Mouse (Mus musculus): Measurements from ENCODE around the gene Plac1. TPM values are rescaled to one million over a fixed set of nuclear protein-coding genes. Genes with fewer than 3 reads are reported as not detected.

The Plac1 gene
- total and polyA plus RNA-seq, 3 experiments, result not detected

DNA sequence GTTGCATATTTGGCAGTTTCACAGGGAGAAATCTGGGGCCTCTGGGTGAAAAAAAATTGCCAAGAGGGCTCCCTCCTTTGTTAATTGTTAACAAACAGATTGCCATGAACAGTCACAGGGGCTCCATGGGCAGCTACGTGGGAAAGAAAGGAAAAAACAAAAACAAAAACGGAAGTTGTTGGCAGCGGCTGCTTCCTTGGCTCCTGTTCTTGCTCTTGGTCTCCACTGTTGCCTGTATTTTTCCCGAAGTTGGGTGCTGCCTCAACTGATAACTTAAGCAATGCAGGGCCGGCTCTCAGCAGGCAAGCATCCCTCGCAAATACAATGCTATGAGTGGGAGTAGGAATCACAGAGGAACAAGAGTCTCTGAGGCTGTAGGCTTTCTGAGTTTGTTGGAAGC lies 121.3 kb downstream of the Plac1 start:
- Histone ChIP-seq H3K4me3 (ENCODE audit: control insufficient read depth in 1 of 2, insufficient read depth in 1 of 2, low read depth in 2 of 2, low read length in 2 of 2) (no peak overlapping the region), H3K79me2 (ENCODE audit: control insufficient read depth, insufficient read depth, low read length, poor library complexity) (no peaks in the 10 kb centered on the region), H3K27me3 (ENCODE audit: control insufficient read depth in 1 of 2, insufficient read depth in 2 of 2, low read length in 2 of 2) (no peaks in the 10 kb centered on the region; a peak in 1 of 4 replicates), H3K9ac (ENCODE audit: control insufficient read depth, low read depth, low read length, poor library complexity, severe bottlenecking) (no peak overlapping the region), H3K4me1 (ENCODE audit: control insufficient read depth in 1 of 2, insufficient read depth in 2 of 2, low read length in 2 of 2) (no peaks in the 10 kb centered on the region), H3K36me3 (ENCODE audit: control insufficient read depth in 1 of 2, insufficient read depth in 2 of 2, low read length in 2 of 2) (no peaks in the 10 kb centered on the region), H3K9me3 (replicated peaks; ENCODE audit: insufficient read depth, low read length) (no peaks in the 10 kb centered on the region), H3K27ac (ENCODE audit: control insufficient read depth, low read depth, low read length) (no peak overlapping the region)
- no peak for TF ChIP-seq GATA1 (IDR thresholded peaks at IDR 0.05; ENCODE audit: low read depth, low read length)
- TF ChIP-seq CHD1 (IDR thresholded peaks at IDR 0.05; ENCODE audit: low read depth, low read length), result no peak
- TF ChIP-seq ZNF384 (IDR thresholded peaks at IDR 0.05; ENCODE audit: low read depth, low read length), result no peak
- TF ChIP-seq TAL1 (IDR thresholded peaks at IDR 0.05; ENCODE audit: low read length), result no peak
- TF ChIP-seq KAT2A (conservative IDR thresholded peaks at IDR 0.05; ENCODE audit: low read depth, low read length), result no peak
- no peak for TF ChIP-seq ETS1 (IDR thresholded peaks at IDR 0.05; ENCODE audit: low read depth, low read length)
- no peak for TF ChIP-seq HCFC1 (IDR thresholded peaks at IDR 0.05; ENCODE audit: low read depth, low read length)
- TF ChIP-seq RCOR1 (IDR thresholded peaks at IDR 0.05; ENCODE audit: low read depth, low read length), result no peak
- no peak for TF ChIP-seq SIN3A (IDR thresholded peaks at IDR 0.05; ENCODE audit: low read length)
- TF ChIP-seq MEF2A (IDR thresholded peaks at IDR 0.05; ENCODE audit: extremely low read depth, insufficient replicate concordance, low read depth, low read length, poor library complexity, severe bottlenecking), result no peak
- TF ChIP-seq CTCF (IDR thresholded peaks at IDR 0.05 in 2 of 3, conservative IDR thresholded peaks at IDR 0.05 in 1 of 3; ENCODE audit: control insufficient read depth in 1 of 3, insufficient read depth in 1 of 3, low read depth in 2 of 3, low read length in 3 of 3, poor library complexity in 1 of 3, severe bottlenecking in 1 of 3), result no peak
- TF ChIP-seq GABPA (IDR thresholded peaks at IDR 0.05; ENCODE audit: low read depth, low read length), result no peak
- TF ChIP-seq CHD2 (IDR thresholded peaks at IDR 0.05; ENCODE audit: low read length), result no peak
- no peak for TF ChIP-seq RAD21 (IDR thresholded peaks at IDR 0.05; ENCODE audit: low read depth, low read length)
- TF ChIP-seq POLR2A (IDR thresholded peaks at IDR 0.05; ENCODE audit: control insufficient read depth in 1 of 2, insufficient read depth in 1 of 2, low read depth in 1 of 2, low read length in 2 of 2, poor library complexity in 1 of 2), result no peak
- TF ChIP-seq USF2 (IDR thresholded peaks at IDR 0.05; ENCODE audit: borderline replicate concordance in 1 of 2, insufficient read depth in 1 of 2, low read depth in 1 of 2, low read length in 2 of 2), result no peak
- TF ChIP-seq MAZ (IDR thresholded peaks at IDR 0.05; ENCODE audit: low read depth, low read length), result no peak
- no peak for DNase-seq (ENCODE audit: low read depth, low spot score)

DNA sequence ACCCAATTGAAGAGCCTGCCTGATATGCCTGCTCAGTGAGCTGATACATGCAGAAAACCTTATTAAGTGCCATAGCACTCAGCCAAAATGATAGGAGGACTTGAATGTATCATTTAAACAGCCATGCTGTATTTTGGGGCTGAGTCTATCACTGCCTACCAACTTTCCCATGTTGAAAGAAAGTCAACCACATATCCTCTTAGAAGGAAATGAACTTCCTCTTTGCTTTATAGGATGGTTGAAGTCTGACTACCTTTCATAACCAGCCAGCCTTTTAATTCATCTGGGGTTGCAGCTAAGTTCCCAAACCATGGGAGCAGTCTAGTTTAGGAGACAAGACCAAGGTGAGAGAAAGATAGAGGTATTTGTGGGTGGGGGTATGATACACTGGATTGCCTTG lies 121.9 kb downstream of the Plac1 start:
- TF ChIP-seq NELFE (IDR thresholded peaks at IDR 0.05; ENCODE audit: low read depth, low read length), result no peak
- no peak for TF ChIP-seq ZC3H11A (IDR thresholded peaks at IDR 0.05; ENCODE audit: low read depth, low read length)
- TF ChIP-seq GABPA (IDR thresholded peaks at IDR 0.05; ENCODE audit: low read depth, low read length), result no peak
- no peak for TF ChIP-seq POLR2AphosphoS5 (IDR thresholded peaks at IDR 0.05; ENCODE audit: borderline replicate concordance, low read depth, low read length)
- no peak for TF ChIP-seq MEF2A (IDR thresholded peaks at IDR 0.05; ENCODE audit: extremely low read depth, insufficient replicate concordance, low read depth, low read length, poor library complexity, severe bottlenecking)
- no peak for TF ChIP-seq MYB (IDR thresholded peaks at IDR 0.05; ENCODE audit: low read depth, low read length)
- TF ChIP-seq CHD2 (IDR thresholded peaks at IDR 0.05; ENCODE audit: low read length), result no peak
- TF ChIP-seq TCF12 (IDR thresholded peaks at IDR 0.05; ENCODE audit: low read depth, low read length), result no peak
- TF ChIP-seq ZKSCAN1 (IDR thresholded peaks at IDR 0.05; ENCODE audit: low read depth, low read length), result no peak
- no peak for TF ChIP-seq USF1 (IDR thresholded peaks at IDR 0.05; ENCODE audit: low read depth, low read length)
- TF ChIP-seq TAL1 (IDR thresholded peaks at IDR 0.05; ENCODE audit: low read length), result no peak
- TF ChIP-seq E2F4 (IDR thresholded peaks at IDR 0.05; ENCODE audit: borderline replicate concordance, low read depth, low read length), result no peak
- Histone ChIP-seq H3K4me3 (ENCODE audit: control insufficient read depth in 1 of 2, insufficient read depth in 1 of 2, low read depth in 2 of 2, low read length in 2 of 2) (no peak overlapping the region), H3K9ac (ENCODE audit: control insufficient read depth, low read depth, low read length, poor library complexity, severe bottlenecking) (no peak overlapping the region), H3K27me3 (ENCODE audit: control insufficient read depth in 1 of 2, insufficient read depth in 2 of 2, low read length in 2 of 2) (no peaks in the 10 kb centered on the region; a peak in 1 of 4 replicates), H3K9me3 (replicated peaks; ENCODE audit: insufficient read depth, low read length) (no peaks in the 10 kb centered on the region), H3K27ac (ENCODE audit: control insufficient read depth, low read depth, low read length) (no peak overlapping the region), H3K4me1 (ENCODE audit: control insufficient read depth in 1 of 2, insufficient read depth in 2 of 2, low read length in 2 of 2) (no peaks in the 10 kb centered on the region), H3K79me2 (ENCODE audit: control insufficient read depth, insufficient read depth, low read length, poor library complexity) (no peaks in the 10 kb centered on the region), H3K36me3 (ENCODE audit: control insufficient read depth in 1 of 2, insufficient read depth in 2 of 2, low read length in 2 of 2) (no peaks in the 10 kb centered on the region)
- DNase-seq (ENCODE audit: low read depth, low spot score), result no peak
